Mouse (Mus musculus): ENCODE measurements at regions not wholly inside any gene's neighbourhood (a gene's known extent, or its start where the extent isn't known, plus 50 kb on each side); places are given as distances from the start of the nearest gene placed in this dataset.

DNA sequence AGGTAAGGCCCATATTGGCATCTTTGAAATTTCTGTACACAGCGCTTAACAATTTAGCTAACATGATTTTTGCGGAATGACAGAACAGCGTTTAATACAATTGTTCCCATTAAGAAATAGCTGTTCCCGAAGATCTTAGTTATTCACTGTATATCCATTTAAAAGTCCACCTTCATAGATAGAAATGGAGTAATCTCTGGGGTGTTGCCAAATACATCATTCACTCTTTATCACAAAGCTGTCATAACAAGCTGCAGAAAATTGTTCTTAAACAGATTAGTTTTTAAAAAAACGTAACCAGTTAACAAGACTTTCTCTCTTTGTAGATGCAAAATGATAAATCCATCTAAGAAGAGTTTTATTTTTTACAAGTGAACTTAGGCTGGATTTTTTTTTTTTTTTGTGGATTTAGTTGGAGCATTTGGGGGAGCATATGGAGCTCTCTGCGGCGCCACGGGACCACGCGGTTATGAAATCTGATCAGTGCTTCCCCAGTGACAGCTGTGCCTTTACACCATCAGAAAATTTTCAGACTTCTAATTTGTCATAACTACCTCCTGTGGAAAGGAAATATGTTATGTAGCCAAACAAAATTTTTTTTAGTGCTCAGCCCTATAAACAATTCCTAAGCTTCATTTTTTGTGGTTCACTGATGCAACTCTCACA lies 394.4 kb upstream of the Plscr5 start:
- Histone ChIP-seq H3K4me3 (no peak overlapping the region), H3K4me1 (no peaks in the 10 kb centered on the region), H3K9me3 (replicated peaks) (no peaks in the 10 kb centered on the region), H3K36me3 (no peaks in the 10 kb centered on the region), H3K27me3 (ENCODE audit: low read depth, poor library complexity, severe bottlenecking) (no peaks in the 10 kb centered on the region), H3K27ac (no peak overlapping the region)
- no peak for DNase-seq (ENCODE audit: low spot score)
- 93% methylated on average over 10 of the region's 10 CpGs for WGBS

DNA sequence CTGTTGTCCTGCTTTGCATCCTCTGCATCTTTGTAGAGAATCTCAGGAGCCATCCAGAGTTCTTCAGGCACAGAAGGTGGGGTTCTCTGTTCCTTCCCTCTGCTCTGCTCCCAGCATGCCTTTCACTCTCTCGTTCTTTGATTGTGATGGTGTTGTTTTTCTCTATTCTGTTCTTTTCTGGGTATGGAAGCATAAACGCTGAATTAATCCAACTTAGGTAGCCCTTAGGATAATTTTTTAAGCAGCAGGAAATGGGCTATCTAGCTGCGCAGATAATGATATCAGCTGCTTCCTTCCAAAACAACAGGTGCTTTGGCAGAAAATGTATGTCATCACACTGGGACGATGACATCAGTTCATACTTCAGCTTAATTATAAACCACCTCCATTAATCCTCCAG lies 395.8 kb upstream of the Plscr5 start:
- DNase-seq (ENCODE audit: low spot score): no peak
- Histone ChIP-seq H3K27me3 (ENCODE audit: low read depth, poor library complexity, severe bottlenecking) (no peaks in the 10 kb centered on the region), H3K27ac (no peak overlapping the region), H3K4me1 (no peaks in the 10 kb centered on the region), H3K36me3 (no peaks in the 10 kb centered on the region), H3K4me3 (no peak overlapping the region), H3K9me3 (replicated peaks) (no peaks in the 10 kb centered on the region)
- 88% methylated on average over 4 of the region's 4 CpGs for WGBS

DNA sequence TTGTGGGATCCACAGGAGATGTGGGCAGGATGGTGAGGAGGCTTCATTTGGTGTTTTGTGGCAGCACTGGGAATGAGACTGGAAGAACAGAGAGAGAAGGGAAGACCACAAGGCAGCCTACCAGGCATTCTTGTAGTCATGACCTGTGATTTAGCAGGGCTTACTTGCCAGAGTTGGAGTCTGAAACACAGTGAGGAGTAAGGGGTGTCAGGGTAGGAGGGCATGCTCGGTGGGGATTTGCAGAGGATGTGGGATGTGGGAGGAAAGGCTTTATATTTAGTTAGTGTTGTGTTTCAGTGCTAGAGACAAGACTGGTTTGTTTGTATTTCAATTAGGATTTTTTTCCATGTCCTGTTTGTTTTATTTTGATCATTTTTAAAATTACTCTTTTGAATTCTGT lies 387.3 kb upstream of the Zic1 start:
- no peaks in the 10 kb centered on the region for H3K4me1 ChIP-seq
- H3K9me3 ChIP-seq (replicated peaks): no peaks in the 10 kb centered on the region
- 69% methylated on average over 1 of the region's 1 CpGs for WGBS
- H3K27me3 ChIP-seq (ENCODE audit: low read depth, poor library complexity, severe bottlenecking): no peaks in the 10 kb centered on the region
- H3K36me3 ChIP-seq: no peaks in the 10 kb centered on the region
- DNase-seq (ENCODE audit: low spot score): no peak
- H3K27ac ChIP-seq: no peak overlapping the region
- no peak overlapping the region for H3K4me3 ChIP-seq

DNA sequence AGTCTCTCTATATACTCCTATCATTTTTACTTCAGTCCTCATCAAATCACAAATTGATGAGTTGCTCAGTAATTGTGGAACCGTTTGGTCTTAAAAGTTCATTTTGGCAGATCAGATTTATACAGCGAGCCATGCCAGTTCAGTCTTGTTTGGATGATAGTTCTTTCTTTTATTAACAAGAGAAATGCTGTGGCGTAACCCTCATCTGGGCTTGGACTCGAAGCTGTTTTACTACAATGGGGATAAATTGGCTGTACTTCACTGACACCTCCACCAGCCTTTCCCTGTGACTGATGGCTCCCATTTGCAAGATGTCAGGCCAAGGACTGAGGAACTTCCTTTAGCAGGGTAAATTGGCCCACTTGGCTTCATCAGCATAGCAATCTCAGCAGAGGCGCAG lies 345.5 kb upstream of the Zic1 start:
- Histone ChIP-seq H3K27me3 (ENCODE audit: low read depth, poor library complexity, severe bottlenecking) (no peaks in the 10 kb centered on the region), H3K4me1 (no peaks in the 10 kb centered on the region), H3K36me3 (no peaks in the 10 kb centered on the region), H3K27ac (no peak overlapping the region), H3K9me3 (replicated peaks) (no peaks in the 10 kb centered on the region), H3K4me3 (no peak overlapping the region)
- DNase-seq (ENCODE audit: low spot score): no peak
- 78% methylated on average over 5 of the region's 5 CpGs for WGBS

DNA sequence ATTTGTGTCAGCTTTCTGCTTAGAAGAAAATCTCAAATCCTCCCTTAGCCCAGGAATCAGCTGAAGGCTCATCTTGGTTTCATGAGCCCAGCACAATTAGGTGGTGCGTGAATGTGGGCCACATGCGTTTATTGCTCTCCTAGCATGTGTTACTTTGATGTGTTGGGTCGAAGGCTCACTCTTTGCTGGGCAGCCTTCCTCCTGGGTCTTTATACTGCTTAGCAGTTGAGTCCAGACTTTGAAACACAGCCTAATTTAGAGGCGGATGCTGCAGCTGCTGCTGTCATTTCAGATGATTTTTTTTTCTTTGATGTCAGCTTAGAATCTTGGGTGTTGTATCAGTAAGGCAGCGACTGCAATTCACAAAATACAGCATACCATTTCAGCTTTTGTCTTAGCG lies 315.2 kb upstream of the Zic1 start:
- no peak overlapping the region for H3K4me3 ChIP-seq
- no peaks in the 10 kb centered on the region for H3K4me1 ChIP-seq
- DNase-seq (ENCODE audit: low spot score): no peak
- no peak overlapping the region for H3K27ac ChIP-seq
- 69% methylated on average over 6 of the region's 6 CpGs for WGBS
- H3K9me3 ChIP-seq (replicated peaks): no peaks in the 10 kb centered on the region
- H3K27me3 ChIP-seq (ENCODE audit: low read depth, poor library complexity, severe bottlenecking): no peaks in the 10 kb centered on the region
- no peaks in the 10 kb centered on the region for H3K36me3 ChIP-seq

DNA sequence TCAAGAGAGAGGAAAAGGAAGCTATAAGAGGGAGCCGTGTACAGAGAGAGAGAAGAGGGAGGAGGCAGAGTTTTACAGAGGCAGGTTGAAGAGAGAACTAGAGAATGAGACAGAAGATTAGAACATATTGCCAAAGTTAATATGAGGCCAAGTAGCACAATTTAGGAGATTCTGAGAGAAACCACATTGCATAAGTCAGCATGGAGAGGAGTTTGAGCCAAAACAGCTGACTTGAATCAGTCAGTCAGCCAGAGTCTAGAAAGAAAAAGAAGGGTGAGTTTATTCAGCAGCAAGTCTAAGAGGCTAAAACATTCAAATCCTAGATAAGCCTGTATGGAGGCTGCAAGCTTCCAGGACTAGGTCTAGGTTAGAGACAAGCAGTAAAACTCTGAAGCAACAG lies 301.1 kb upstream of the Zic1 start:
- H3K36me3 ChIP-seq: no peaks in the 10 kb centered on the region
- no peaks in the 10 kb centered on the region for H3K9me3 ChIP-seq (replicated peaks)
- no peak overlapping the region for H3K27ac ChIP-seq
- no peak for DNase-seq (ENCODE audit: low spot score)
- no peak overlapping the region for H3K4me3 ChIP-seq
- no peaks in the 10 kb centered on the region for H3K4me1 ChIP-seq
- WGBS: 73% methylated on average over 1 of the region's 1 CpGs
- no peaks in the 10 kb centered on the region for H3K27me3 ChIP-seq (ENCODE audit: low read depth, poor library complexity, severe bottlenecking)

DNA sequence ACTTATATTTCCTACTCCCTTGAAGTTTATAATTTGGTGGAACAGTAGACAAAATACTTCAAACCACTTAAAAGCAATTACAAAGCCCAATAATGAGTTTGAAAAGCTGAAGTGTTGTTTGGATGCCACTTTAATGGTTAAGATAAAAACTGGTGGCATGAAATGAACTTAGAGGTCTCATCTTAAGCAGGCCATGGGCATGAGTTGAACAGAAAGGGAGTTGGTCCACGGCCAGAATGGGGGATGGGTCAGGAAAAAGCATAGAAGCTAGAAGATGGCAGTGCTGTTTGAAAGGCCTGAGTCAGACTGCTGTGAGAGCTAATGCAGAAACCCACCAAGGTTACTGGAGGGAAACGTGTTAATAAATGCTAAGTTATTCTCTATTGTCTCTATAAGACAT lies 294.5 kb upstream of the Zic1 start:
- DNase-seq (ENCODE audit: low spot score): no peak
- Histone ChIP-seq H3K9me3 (replicated peaks) (no peaks in the 10 kb centered on the region), H3K36me3 (no peaks in the 10 kb centered on the region), H3K4me3 (no peak overlapping the region), H3K27ac (no peak overlapping the region), H3K27me3 (ENCODE audit: low read depth, poor library complexity, severe bottlenecking) (no peaks in the 10 kb centered on the region), H3K4me1 (no peaks in the 10 kb centered on the region)
- WGBS: 82% methylated on average over 2 of the region's 2 CpGs

DNA sequence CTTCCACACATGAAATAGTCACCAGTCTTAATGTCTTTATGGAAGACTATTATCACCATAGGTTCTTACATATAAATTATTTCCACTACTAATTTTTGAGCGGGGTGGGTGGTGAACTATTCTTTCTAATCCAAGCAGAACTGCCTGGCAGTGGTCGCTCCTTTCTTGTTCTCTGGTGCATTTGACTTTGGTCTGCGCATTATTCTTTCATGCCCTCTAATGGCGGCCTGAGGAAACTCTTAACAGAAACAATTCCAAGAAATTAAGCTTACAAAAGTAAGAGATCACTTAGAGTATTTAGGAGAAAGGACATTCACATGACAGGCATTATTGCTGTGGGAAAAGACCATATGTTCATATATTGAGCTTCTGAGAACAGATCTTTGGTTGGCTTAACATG lies 288.5 kb upstream of the Zic1 start:
- DNase-seq (ENCODE audit: low spot score): no peak
- 59% methylated on average over 4 of the region's 4 CpGs for WGBS
- Histone ChIP-seq H3K27ac (no peak overlapping the region), H3K27me3 (ENCODE audit: low read depth, poor library complexity, severe bottlenecking) (no peaks in the 10 kb centered on the region), H3K4me1 (no peaks in the 10 kb centered on the region), H3K36me3 (no peaks in the 10 kb centered on the region), H3K4me3 (no peak overlapping the region), H3K9me3 (replicated peaks) (no peaks in the 10 kb centered on the region)

DNA sequence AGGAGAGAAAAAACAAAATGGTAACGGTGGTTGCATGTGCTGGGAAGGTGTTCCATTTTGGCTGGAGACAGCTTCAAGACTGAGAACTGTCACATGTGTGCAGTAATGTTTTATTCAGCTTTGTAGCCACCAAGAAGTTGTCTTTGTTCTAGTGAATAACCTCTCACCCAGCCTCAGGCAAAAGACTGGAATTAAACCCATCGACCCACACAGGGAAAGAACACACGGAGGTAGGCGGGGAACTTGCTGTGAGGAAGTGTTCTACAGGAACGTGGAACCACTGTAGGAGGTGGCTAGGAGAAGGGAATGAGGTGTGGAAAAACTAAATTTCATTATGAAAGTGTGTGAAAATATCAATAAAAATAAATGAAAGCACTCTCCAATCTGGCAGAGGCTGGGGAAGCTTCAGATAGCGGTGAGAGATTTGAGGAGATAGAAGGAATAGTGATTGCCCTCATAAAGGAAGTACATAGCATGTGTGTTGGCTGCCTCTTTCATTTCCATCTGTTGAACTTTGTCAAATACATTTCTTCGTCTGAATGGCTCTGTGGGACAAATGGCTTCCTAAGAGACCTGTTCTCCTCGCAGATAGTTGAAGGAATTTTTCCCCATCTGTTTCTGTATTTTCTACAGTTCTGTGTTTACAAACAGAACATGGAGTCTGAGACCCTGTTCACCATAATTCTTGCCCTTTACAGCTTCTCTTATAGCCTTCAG lies 286.9 kb upstream of the Zic1 start:
- H3K4me1 ChIP-seq: no peaks in the 10 kb centered on the region
- H3K27me3 ChIP-seq (ENCODE audit: low read depth, poor library complexity, severe bottlenecking): no peaks in the 10 kb centered on the region
- WGBS: 81% methylated on average over 8 of the region's 8 CpGs
- H3K36me3 ChIP-seq: no peaks in the 10 kb centered on the region
- H3K4me3 ChIP-seq: no peak overlapping the region
- DNase-seq (ENCODE audit: low spot score): no peak
- H3K9me3 ChIP-seq (replicated peaks): no peaks in the 10 kb centered on the region
- H3K27ac ChIP-seq: no peak overlapping the region

DNA sequence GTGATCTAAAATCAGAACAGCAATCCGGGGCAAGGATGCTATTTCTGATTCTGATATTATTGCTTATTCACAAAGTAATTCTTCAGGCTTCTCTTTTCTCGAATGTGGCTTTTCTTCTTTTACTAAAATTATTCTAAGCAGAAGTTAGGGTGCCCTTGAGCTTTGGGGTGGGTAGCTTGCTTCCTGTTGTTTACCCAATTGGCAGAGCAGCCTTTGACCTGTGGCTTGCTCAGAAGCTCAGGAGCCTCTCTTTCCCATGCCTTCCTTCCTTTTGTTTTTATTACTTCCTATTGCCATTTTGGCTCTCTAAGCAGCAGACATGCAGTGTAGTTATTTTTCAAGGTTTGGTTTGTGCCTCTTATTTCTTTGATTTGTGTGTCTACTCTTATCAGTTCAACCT lies 244.8 kb upstream of the Zic1 start:
- H3K27me3 ChIP-seq (ENCODE audit: low read depth, poor library complexity, severe bottlenecking): no peaks in the 10 kb centered on the region
- 84% methylated on average over 2 of the region's 2 CpGs for WGBS
- no peaks in the 10 kb centered on the region for H3K36me3 ChIP-seq
- H3K4me1 ChIP-seq: no peaks in the 10 kb centered on the region
- DNase-seq (ENCODE audit: low spot score): no peak
- H3K27ac ChIP-seq: no peak overlapping the region
- H3K9me3 ChIP-seq (replicated peaks): no peaks in the 10 kb centered on the region
- H3K4me3 ChIP-seq: no peak overlapping the region

DNA sequence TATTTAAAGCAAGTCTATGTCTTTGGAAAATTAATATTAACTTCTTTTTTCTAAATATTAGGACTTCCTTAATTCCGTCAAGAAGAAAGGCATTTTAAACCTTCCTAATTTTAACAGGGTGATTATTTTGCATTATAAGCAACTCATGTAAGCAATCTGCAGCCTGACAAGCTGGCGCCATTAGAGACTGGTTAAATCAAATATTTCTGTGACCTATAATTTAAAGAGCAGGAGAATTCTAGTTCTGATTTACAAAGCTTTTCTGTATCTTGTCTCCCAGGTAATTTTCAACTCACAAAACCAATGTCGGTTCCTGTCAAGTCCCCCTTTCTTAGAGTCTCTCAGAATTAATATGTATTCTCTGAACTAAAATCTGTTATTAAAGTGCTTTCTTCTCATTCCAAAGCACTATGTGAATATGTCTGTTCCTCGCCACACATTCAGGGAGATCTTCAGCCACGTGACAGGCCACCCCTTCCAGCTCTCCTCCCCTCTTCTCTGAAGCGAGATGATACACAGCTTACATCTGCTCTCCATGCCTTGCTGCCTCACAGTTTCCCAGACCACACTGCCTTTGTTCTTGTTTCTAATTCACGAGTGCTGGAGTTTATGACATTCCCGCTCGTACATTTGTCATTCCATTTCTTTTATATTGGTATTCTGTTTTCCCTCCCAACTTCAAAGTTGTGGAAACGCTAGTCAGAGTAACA lies 244.0 kb upstream of the Zic1 start:
- Histone ChIP-seq H3K4me1 (no peaks in the 10 kb centered on the region), H3K27ac (no peak overlapping the region), H3K9me3 (replicated peaks) (no peaks in the 10 kb centered on the region), H3K36me3 (no peaks in the 10 kb centered on the region), H3K4me3 (no peak overlapping the region), H3K27me3 (ENCODE audit: low read depth, poor library complexity, severe bottlenecking) (no peaks in the 10 kb centered on the region)
- DNase-seq (ENCODE audit: low spot score): peak; percentile 30
- WGBS: 53% methylated on average over 10 of the region's 10 CpGs

DNA sequence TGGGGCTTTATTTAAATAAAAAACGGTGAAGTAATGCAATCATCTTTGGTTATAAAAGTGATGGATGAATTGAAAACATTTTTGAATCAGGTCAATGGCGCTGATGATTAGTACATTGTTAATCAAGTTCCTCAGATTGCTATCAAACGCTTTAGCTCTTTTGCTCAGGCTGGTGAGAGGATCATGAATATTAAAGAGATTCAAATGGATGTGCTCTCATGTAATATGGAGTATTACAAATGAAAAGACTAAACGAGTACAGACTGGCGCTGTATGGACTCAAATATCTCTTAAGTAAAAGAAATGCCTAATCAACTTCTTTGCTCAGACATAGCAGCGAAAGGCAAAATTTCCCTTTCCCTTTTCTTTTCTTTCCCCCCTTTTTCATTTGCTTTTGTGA lies 236.1 kb upstream of the Zic1 start:
- H3K4me1 ChIP-seq: no peaks in the 10 kb centered on the region
- no peaks in the 10 kb centered on the region for H3K36me3 ChIP-seq
- no peak overlapping the region for H3K27ac ChIP-seq
- 82% methylated on average over 6 of the region's 6 CpGs for WGBS
- DNase-seq (ENCODE audit: low spot score): no peak
- no peaks in the 10 kb centered on the region for H3K27me3 ChIP-seq (ENCODE audit: low read depth, poor library complexity, severe bottlenecking)
- H3K9me3 ChIP-seq (replicated peaks): no peaks in the 10 kb centered on the region
- no peak overlapping the region for H3K4me3 ChIP-seq

DNA sequence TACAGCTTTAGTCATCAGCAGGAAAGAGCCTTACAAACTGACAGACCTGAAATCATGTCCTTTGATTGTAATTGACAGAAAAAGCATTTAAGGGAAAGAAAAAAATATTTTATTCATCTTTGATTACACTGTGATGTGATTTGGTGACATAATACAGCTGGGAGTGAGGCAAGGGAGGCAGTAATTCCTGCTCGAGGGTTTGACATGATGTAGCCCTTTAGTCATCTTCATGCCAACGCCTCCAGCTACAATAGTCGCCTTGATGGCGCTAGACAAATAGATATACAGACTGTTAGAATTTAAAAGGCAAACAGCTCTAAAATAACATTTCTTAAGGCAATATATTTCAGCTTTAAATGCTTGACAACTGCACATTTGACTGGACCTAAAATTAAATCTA lies 226.3 kb upstream of the Zic1 start:
- 81% methylated on average over 4 of the region's 4 CpGs for WGBS

More for the DNA sequence above, 226.3 kb upstream of the Zic1 start:
- no peaks in the 10 kb centered on the region for H3K9me3 ChIP-seq (replicated peaks)
- DNase-seq (ENCODE audit: low spot score): no peak
- H3K4me3 ChIP-seq: no peak overlapping the region
- no peaks in the 10 kb centered on the region for H3K27me3 ChIP-seq (ENCODE audit: low read depth, poor library complexity, severe bottlenecking)
- H3K27ac ChIP-seq: no peak overlapping the region
- no peaks in the 10 kb centered on the region for H3K36me3 ChIP-seq
- no peaks in the 10 kb centered on the region for H3K4me1 ChIP-seq

Measured in limb, embryonic 10.5 days (tissue).